Mouse (Mus musculus) bone marrow, adult 2 months (tissue): ENCODE measurements at regions not wholly inside any gene's neighbourhood (a gene's known extent, or its start where the extent isn't known, plus 50 kb on each side); places are given as distances from the start of the nearest gene placed in this dataset.

Experiments used
- H3K27ac ChIP-seq: fragments of 200-500 bp; 2 replicates; pipeline ENCODE4 v1.5.1; 2012; ENCODE audit warnings: low read depth, mild to moderate bottlenecking, control low read depth, inconsistent platforms, low read length; ENCODE audit not compliant: control insufficient read depth, poor library complexity, insufficient read depth
- H3K4me1 ChIP-seq: fragments of 200-500 bp; 2 replicates; pipeline ENCODE4 v1.6.1; 2011; ENCODE audit warnings: low read length; ENCODE audit not compliant: control insufficient read depth, insufficient read depth
- H3K4me3 ChIP-seq: fragments of 200-500 bp; replicated peaks from 2 replicates; pipeline ENCODE3; 2011; ENCODE audit warnings: mild to moderate bottlenecking, low read depth, low read length, control low read depth; ENCODE audit not compliant: control insufficient read depth
- CTCF ChIP-seq: fragments of 200-500 bp; IDR thresholded peaks from 2 replicates; pipeline ENCODE4 v1.5.1; 2011; ENCODE audit warnings: low read length, control low read depth; ENCODE audit not compliant: control insufficient read depth, insufficient read depth
- POLR2A ChIP-seq: fragments of 200-500 bp; IDR thresholded peaks from 2 replicates; pipeline ENCODE4 v1.6.1; 2011; ENCODE audit warnings: low read depth, mild to moderate bottlenecking, control low read depth, low read length, borderline replicate concordance; ENCODE audit not compliant: control insufficient read depth
- WGBS: fragments of 180-500 bp; shearing (Covaris S2); methylation state at CpG from one replicate; pipeline ENCODE4 v1.1.7; 2018; 5-methylcytosine and 5-hydroxymethylcytosine counted together

GRCm38 (mm10) chr4:84015552-84016169, 490.3 kb downstream of the Ccdc171 start:
- Histone ChIP-seq H3K4me3 (no peak overlapping the region), H3K4me1 (no peaks in the 10 kb centered on the region), H3K27ac (no peak overlapping the region)
- 81% methylated on average over 8 of the region's 8 CpGs for whole genome bisulfite sequencing
- TF ChIP-seq CTCF: no peak
- no peak for TF ChIP-seq POLR2A

- Histone ChIP-seq H3K4me1 (no peaks in the 10 kb centered on the region; the same call in 1 of the 2 replicates), H3K4me3 (no peak overlapping the region), H3K27ac (no peak overlapping the region; the same call in 1 of the 2 replicates)
- 85% methylated on average over 7 of the region's 7 CpGs for WGBS
- TF ChIP-seq POLR2A (no peak), CTCF (no peak)
Measured at GRCm38 (mm10) chr4:84018135-84018534, 492.8 kb downstream of the Ccdc171 start.

GRCm38 (mm10) chr4:84018774-84019173, 493.4 kb downstream of the Ccdc171 start:
- H3K27ac ChIP-seq: no peak overlapping the region
- TF ChIP-seq POLR2A (no peak), CTCF (no peak)
- H3K4me3 ChIP-seq: no peak overlapping the region
- no peaks in the 10 kb centered on the region; the same call in 1 of the 2 replicates for H3K4me1 ChIP-seq
- 82% methylated on average over 7 of the region's 7 CpGs for WGBS

GRCm38 (mm10) chr4:84019500-84020255, 494.3 kb downstream of the Ccdc171 start:
- TF ChIP-seq POLR2A (no peak), CTCF (no peak)

GRCm38 (mm10) chr4:84020692-84021091, 495.3 kb downstream of the Ccdc171 start:
- WGBS: 59% methylated on average over 1 of the region's 1 CpGs

More at GRCm38 (mm10) chr4:84019500-84020255, 494.3 kb downstream of the Ccdc171 start:
- H3K4me3 ChIP-seq: no peak overlapping the region
- H3K4me1 ChIP-seq: no peaks in the 10 kb centered on the region; the same call in 1 of the 2 replicates
- no peak overlapping the region for H3K27ac ChIP-seq
- 61% methylated on average over 14 of the region's 14 CpGs for WGBS

GRCm38 (mm10) chr4:84022323-84022722, 497.0 kb downstream of the Ccdc171 start:
- Histone ChIP-seq H3K27ac (peak overlapping the region; percentile 12; the same call in 1 of the 2 replicates), H3K4me3 (no peak overlapping the region), H3K4me1 (no peaks in the 10 kb centered on the region; the same call in 1 of the 2 replicates)
- under 1% methylated on average over 7 of the region's 7 CpGs for WGBS
- no peak for TF ChIP-seq POLR2A
- no peak for TF ChIP-seq CTCF

More at GRCm38 (mm10) chr4:84020692-84021091, 495.3 kb downstream of the Ccdc171 start:
- no peak for TF ChIP-seq POLR2A
- TF ChIP-seq CTCF: no peak
- no peak overlapping the region for H3K27ac ChIP-seq
- no peaks in the 10 kb centered on the region; the same call in 1 of the 2 replicates for H3K4me1 ChIP-seq
- no peak overlapping the region for H3K4me3 ChIP-seq

GRCm38 (mm10) chr4:84026144-84026543, 500.8 kb downstream of the Ccdc171 start:
- WGBS: 43% methylated on average over 8 of the region's 8 CpGs
- H3K4me1 ChIP-seq: no peaks in the 10 kb centered on the region; the same call in 1 of the 2 replicates
- no peak overlapping the region for H3K27ac ChIP-seq
- no peak overlapping the region for H3K4me3 ChIP-seq
- TF ChIP-seq CTCF: no peak

GRCm38 (mm10) chr4:84028120-84028519, 502.8 kb downstream of the Ccdc171 start:
- Histone ChIP-seq H3K4me3 (no peak overlapping the region), H3K4me1 (no peaks in the 10 kb centered on the region; the same call in 1 of the 2 replicates), H3K27ac (no peak overlapping the region)
- 43% methylated on average over 5 of the region's 5 CpGs for WGBS
- no peak for TF ChIP-seq CTCF
- no peak for TF ChIP-seq POLR2A

- 82% methylated on average over 5 of the region's 5 CpGs for WGBS
- Histone ChIP-seq H3K4me3 (no peak overlapping the region), H3K27ac (no peak overlapping the region), H3K4me1 (no peaks in the 10 kb centered on the region)
- TF ChIP-seq CTCF (no peak), POLR2A (no peak)
Measured at GRCm38 (mm10) chr4:84030916-84031315, 505.6 kb downstream of the Ccdc171 start.
